Mouse (Mus musculus): ENCODE results near the gene Mettl7a2. TPM values are rescaled to one million over a fixed set of nuclear protein-coding genes. Genes with fewer than 3 reads are reported as not detected.
A peak's percentile ranks its signal among the peaks of the same experiment; 100 is the strongest.

Gene Mettl7a2
- polyA plus RNA-seq, 1 experiment from 2014 or later = not detected

- no peaks in the 10 kb centered on the region for H3K9me3 ChIP-seq
- no peaks in the 10 kb centered on the region for H3K4me1 ChIP-seq (replicated peaks)
- no peak overlapping the region for H3K9ac ChIP-seq
- H3K4me2 ChIP-seq (replicated peaks) = no peak overlapping the region
- no peak overlapping the region for H3K27ac ChIP-seq
- 84% methylated on average over 17 of the region's 17 CpGs for WGBS
- no peaks in the 10 kb centered on the region for H3K27me3 ChIP-seq (replicated peaks)
- ATAC-seq = no peak
- H3K4me3 ChIP-seq (replicated peaks) = no peak overlapping the region
- no peaks in the 10 kb centered on the region for H3K36me3 ChIP-seq
Observed at GRCm38 (mm10) chr15:100387544-100388223, 34.7 kb downstream of the Mettl7a2 start.

DNA sequence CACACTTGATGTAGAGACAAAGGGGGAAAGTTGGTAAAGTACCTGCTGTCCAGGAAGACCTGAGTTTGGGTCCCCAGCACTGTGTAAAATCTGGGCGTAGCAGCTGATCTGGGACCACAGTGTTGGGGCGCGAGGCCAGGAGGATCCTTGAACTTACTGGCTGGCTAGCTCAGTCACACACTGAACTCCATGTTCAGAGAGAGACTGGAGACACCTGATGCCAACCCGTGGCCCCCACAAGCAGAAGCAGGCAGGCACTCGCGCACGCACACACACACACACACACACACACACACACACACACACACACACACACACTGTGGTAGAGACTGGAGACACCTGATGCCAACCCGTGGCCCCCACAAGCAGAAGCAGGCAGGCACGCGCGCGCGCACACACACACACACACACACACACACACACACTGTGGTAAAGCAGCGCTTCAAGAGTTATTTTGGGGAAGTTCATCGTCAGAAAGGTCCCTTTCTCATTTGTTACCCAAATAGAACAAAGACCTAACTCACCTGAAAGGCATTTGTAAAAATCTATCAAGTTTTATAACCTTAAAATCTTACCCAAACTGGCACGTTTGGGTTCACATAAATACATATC, 35.3 kb downstream of the Mettl7a2 start:
- Histone ChIP-seq H3K9me3 (no peaks in the 10 kb centered on the region), H3K4me3 (replicated peaks) (no peak overlapping the region), H3K27me3 (replicated peaks) (no peaks in the 10 kb centered on the region), H3K4me1 (replicated peaks) (no peaks in the 10 kb centered on the region), H3K27ac (no peak overlapping the region), H3K36me3 (no peaks in the 10 kb centered on the region), H3K9ac (no peak overlapping the region), H3K4me2 (replicated peaks) (no peak overlapping the region)
- WGBS = 81% methylated on average over 16 of the region's 16 CpGs
- no peak for ATAC-seq

- H3K4me3 ChIP-seq (replicated peaks) = no peak overlapping the region
- no peaks in the 10 kb centered on the region for H3K9me3 ChIP-seq
- H3K4me2 ChIP-seq (replicated peaks) = no peak overlapping the region
- no peak for ATAC-seq
- no peak overlapping the region for H3K9ac ChIP-seq
- no peaks in the 10 kb centered on the region for H3K4me1 ChIP-seq (replicated peaks)
- H3K27ac ChIP-seq = no peak overlapping the region
- H3K36me3 ChIP-seq = peaks cover 4% of the 10 kb centered on the region; the same call in 1 of the 2 replicates
- H3K27me3 ChIP-seq (replicated peaks) = no peaks in the 10 kb centered on the region
- 69% methylated on average over 9 of the region's 9 CpGs for WGBS
Observed at GRCm38 (mm10) chr15:100388886-100389285, 35.9 kb downstream of the Mettl7a2 start.

DNA sequence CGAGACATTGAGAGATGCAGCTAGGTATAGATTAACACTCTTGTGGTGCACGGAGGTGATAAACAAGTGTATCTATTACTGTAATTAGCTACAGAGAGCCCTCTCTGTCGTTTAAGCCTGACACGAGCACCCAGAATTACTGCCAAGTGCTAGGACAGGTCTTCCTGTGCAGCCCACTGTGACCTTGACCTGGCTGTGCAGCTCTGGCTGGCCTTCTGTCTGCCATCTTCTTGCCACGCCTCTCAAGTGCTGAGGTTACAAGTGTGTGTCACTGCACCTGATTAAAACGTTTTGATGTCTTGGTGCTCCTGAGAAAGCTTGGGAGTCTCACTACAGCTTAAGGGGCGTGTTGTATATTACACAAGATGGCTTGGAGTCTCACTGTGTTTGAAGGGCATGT, 38.1 kb downstream of the Mettl7a2 start:
- ATAC-seq = no peak
- Histone ChIP-seq H3K4me2 (replicated peaks) (no peak overlapping the region), H3K4me3 (replicated peaks) (no peak overlapping the region), H3K9ac (no peak overlapping the region), H3K27me3 (replicated peaks) (no peaks in the 10 kb centered on the region), H3K4me1 (replicated peaks) (no peaks in the 10 kb centered on the region), H3K27ac (no peak overlapping the region), H3K36me3 (peaks cover 11% of the 10 kb centered on the region), H3K9me3 (no peaks in the 10 kb centered on the region)
- WGBS = 66% methylated on average over 7 of the region's 7 CpGs

DNA sequence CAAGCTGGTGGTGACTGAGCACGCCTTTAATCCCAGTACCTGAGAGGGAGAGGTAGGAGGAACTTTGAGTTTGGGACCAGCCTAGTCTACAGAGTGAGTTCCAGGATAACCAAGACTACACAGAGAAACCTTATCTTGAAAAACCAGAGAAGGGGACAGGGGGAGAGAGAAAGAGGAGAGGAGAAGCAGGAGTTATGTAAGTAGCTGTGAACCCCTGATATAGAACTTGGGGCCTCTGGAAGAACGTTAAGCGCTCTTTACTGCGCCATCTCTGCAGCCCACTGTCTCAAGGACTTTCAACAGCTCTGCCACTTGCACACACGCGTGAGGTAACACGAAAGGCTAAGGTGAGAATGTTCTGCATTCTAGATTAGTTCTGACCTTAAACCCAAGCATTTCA, 38.6 kb downstream of the Mettl7a2 start:
- H3K9me3 ChIP-seq = no peaks in the 10 kb centered on the region
- no peak overlapping the region for H3K4me2 ChIP-seq (replicated peaks)
- no peak overlapping the region for H3K9ac ChIP-seq
- no peak for ATAC-seq
- WGBS = 90% methylated on average over 7 of the region's 7 CpGs
- H3K36me3 ChIP-seq = peaks cover 14% of the 10 kb centered on the region
- H3K27ac ChIP-seq = no peak overlapping the region
- H3K27me3 ChIP-seq (replicated peaks) = no peaks in the 10 kb centered on the region
- no peaks in the 10 kb centered on the region for H3K4me1 ChIP-seq (replicated peaks)
- H3K4me3 ChIP-seq (replicated peaks) = no peak overlapping the region

DNA sequence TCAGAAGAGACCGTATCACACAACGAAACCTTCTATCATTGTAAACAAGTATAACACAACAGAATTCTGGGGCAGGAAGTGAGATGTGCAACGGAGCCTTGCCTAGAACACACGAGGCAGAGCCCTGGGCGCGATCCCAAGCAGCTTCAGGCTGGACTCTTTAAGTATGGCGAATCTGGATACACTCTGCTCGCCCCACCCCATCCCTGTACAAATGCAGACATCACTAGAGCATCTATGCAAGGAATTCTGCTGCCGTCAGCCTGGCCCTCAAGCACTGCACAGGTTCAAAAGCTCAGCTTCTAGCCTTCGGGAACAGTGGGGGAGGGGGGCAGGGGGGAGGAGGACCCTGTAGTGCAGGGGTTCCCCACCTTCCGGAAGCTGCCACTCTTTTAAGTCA, 40.0 kb downstream of the Mettl7a2 start:
- peaks cover 25% of the 10 kb centered on the region for H3K36me3 ChIP-seq
- ATAC-seq = no peak

DNA sequence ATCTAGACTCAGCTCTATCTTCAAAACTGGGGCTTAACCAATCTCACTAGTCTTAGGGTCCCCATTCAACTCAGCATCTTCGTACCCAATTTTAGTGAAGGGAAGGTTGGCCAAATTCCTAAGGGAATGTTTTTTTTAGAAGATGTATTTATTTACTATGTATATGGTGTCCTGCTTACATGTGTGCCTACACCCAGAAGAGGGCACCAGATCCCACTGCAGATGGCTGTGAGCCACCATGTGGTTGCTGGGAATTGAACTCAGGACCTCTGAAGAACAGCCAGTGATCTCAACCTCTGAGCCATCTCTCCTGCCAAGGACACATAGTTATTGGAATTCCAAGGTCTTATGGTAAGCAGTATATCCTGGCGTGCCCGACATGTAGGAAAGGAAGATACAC, 42.6 kb downstream of the Mettl7a2 start:
- Histone ChIP-seq H3K9ac (no peak overlapping the region), H3K4me2 (replicated peaks) (no peak overlapping the region), H3K4me1 (replicated peaks) (no peaks in the 10 kb centered on the region), H3K27me3 (replicated peaks) (no peaks in the 10 kb centered on the region), H3K9me3 (no peaks in the 10 kb centered on the region), H3K27ac (no peak overlapping the region), H3K4me3 (replicated peaks) (no peak overlapping the region), H3K36me3 (peaks cover 48% of the 10 kb centered on the region)
- 89% methylated on average over 3 of the region's 3 CpGs for WGBS
- ATAC-seq = no peak

More for the DNA sequence above, 40.0 kb downstream of the Mettl7a2 start:
- H3K9me3 ChIP-seq = no peaks in the 10 kb centered on the region
- H3K27ac ChIP-seq = no peak overlapping the region
- no peak overlapping the region for H3K9ac ChIP-seq
- H3K4me2 ChIP-seq (replicated peaks) = no peak overlapping the region
- H3K27me3 ChIP-seq (replicated peaks) = no peaks in the 10 kb centered on the region
- no peak overlapping the region for H3K4me3 ChIP-seq (replicated peaks)
- no peaks in the 10 kb centered on the region for H3K4me1 ChIP-seq (replicated peaks)
- 85% methylated on average over 11 of the region's 11 CpGs for WGBS

GRCm38 (mm10) chr15:100400592-100401250, 47.7 kb downstream of the Mettl7a2 start:
- Histone ChIP-seq H3K27ac (no peak overlapping the region), H3K4me2 (replicated peaks) (no peak overlapping the region), H3K36me3 (peaks cover 63% of the 10 kb centered on the region), H3K4me1 (replicated peaks) (no peaks in the 10 kb centered on the region), H3K9ac (no peak overlapping the region), H3K4me3 (replicated peaks) (no peak overlapping the region), H3K9me3 (no peaks in the 10 kb centered on the region), H3K27me3 (replicated peaks) (no peaks in the 10 kb centered on the region)
- peak; percentile 50 for ATAC-seq
- WGBS = 88% methylated on average over 16 of the region's 16 CpGs

GRCm38 (mm10) chr15:100401811-100402210, 48.8 kb downstream of the Mettl7a2 start:
- Histone ChIP-seq H3K4me1 (replicated peaks) (no peaks in the 10 kb centered on the region), H3K36me3 (peaks cover 59% of the 10 kb centered on the region), H3K4me2 (replicated peaks) (0 out of 2 replicates have a peak overlapping the region, but pooled peaks have one; percentile 6), H3K27ac (no peak overlapping the region), H3K9ac (no peak overlapping the region), H3K9me3 (no peaks in the 10 kb centered on the region), H3K4me3 (replicated peaks) (no peak overlapping the region), H3K27me3 (replicated peaks) (no peaks in the 10 kb centered on the region)
- no peak for ATAC-seq
- 90% methylated on average over 4 of the region's 4 CpGs for WGBS

DNA sequence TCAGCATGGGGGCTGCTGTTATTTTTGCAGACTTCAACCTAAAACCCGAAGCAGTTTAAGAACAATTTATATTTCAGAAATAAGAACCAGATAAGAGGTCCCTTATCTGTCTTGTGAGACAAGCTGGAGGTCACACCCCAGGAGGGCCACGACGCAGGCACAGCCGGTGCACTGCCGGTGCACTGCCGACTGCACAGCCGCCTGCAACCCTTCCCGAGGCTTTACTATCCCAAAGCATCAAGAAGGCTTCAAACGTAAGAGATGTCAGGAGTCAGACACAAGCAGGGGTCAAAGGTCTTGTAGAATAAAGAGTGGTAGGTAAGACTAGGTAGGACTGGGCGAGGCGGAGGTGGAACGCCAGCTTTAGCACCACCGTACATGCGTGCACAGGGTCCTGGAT, 49.3 kb downstream of the Mettl7a2 start:
- ATAC-seq = no peak
- H3K4me1 ChIP-seq (replicated peaks) = no peaks in the 10 kb centered on the region
- no peaks in the 10 kb centered on the region for H3K9me3 ChIP-seq
- 73% methylated on average over 14 of the region's 14 CpGs for WGBS
- no peak overlapping the region for H3K4me2 ChIP-seq (replicated peaks)
- no peak overlapping the region for H3K4me3 ChIP-seq (replicated peaks)
- H3K27me3 ChIP-seq (replicated peaks) = no peaks in the 10 kb centered on the region
- peaks cover 55% of the 10 kb centered on the region for H3K36me3 ChIP-seq
- H3K27ac ChIP-seq = no peak overlapping the region
- H3K9ac ChIP-seq = no peak overlapping the region

- Histone ChIP-seq H3K27me3 (replicated peaks) (no peaks in the 10 kb centered on the region), H3K4me1 (replicated peaks) (no peaks in the 10 kb centered on the region), H3K9ac (no peak overlapping the region), H3K27ac (peak overlapping the region; percentile 40; the same call in 1 of the 2 replicates), H3K4me2 (replicated peaks) (peak overlapping the region; percentile 9; the same call in 1 of the 2 replicates), H3K4me3 (replicated peaks) (no peak overlapping the region), H3K36me3 (peaks cover 50% of the 10 kb centered on the region), H3K9me3 (no peaks in the 10 kb centered on the region)
- 85% methylated on average over 4 of the region's 4 CpGs for WGBS
- no peak for ATAC-seq
Observed at GRCm38 (mm10) chr15:100402798-100403197, 49.8 kb downstream of the Mettl7a2 start.

GRCm38 (mm10) chr15:100403318-100404000, 50.5 kb downstream of the Mettl7a2 start:
- Histone ChIP-seq H3K4me1 (replicated peaks) (no peaks in the 10 kb centered on the region), H3K4me2 (replicated peaks) (no peak overlapping the region), H3K9ac (no peak overlapping the region), H3K27ac (0 out of 2 replicates have a peak overlapping the region, but pooled peaks have one; percentile 40), H3K4me3 (replicated peaks) (no peak overlapping the region), H3K36me3 (peaks cover 46% of the 10 kb centered on the region), H3K9me3 (no peaks in the 10 kb centered on the region), H3K27me3 (replicated peaks) (no peaks in the 10 kb centered on the region)
- WGBS = 81% methylated on average over 16 of the region's 16 CpGs
- ATAC-seq = peak; percentile 63
